Mouse (Mus musculus) ES-E14 (cell line): ENCODE measurements around the gene Mgll. TPM values are rescaled to one million over a fixed set of nuclear protein-coding genes. Genes with fewer than 3 reads are reported as not detected.

Source experiments
- DNase-seq: peaks from one replicate; pipeline ENCODE4 v3.0.0-alpha.2; 2013; ENCODE audit warnings: low read depth, low spot score
- H3K27ac ChIP-seq: 2 replicates; pipeline ENCODE4 v1.5.1; 2012; ENCODE audit warnings: low read depth, mild to moderate bottlenecking, low read length, moderate library complexity, mixed read lengths; ENCODE audit not compliant: poor library complexity, insufficient read depth, severe bottlenecking
- H3K36me3 ChIP-seq: 2 replicates; pipeline ENCODE4 v1.6.1; 2012; ENCODE audit warnings: mild to moderate bottlenecking, low read length, moderate library complexity, mixed read lengths; ENCODE audit not compliant: control insufficient read depth, poor library complexity, insufficient read depth, severe bottlenecking
- H3K4me1 ChIP-seq, 2 experiments: fragments of 150-350 bp in 1 of 2; sonication (generic) in 1 of 2; 2 replicates each; pipeline ENCODE4 v1.6.1; 2012; ENCODE audit warnings: low read length in 2 of 2, mild to moderate bottlenecking in 1 of 2, mixed read lengths in 1 of 2; ENCODE audit not compliant: control insufficient read depth in 2 of 2, insufficient read depth in 2 of 2, poor library complexity in 1 of 2
- H3K4me3 ChIP-seq, 2 experiments: fragments of 150-350 bp in 1 of 2; sonication (generic) in 1 of 2; 2 replicates each; pipeline ENCODE4 v1.5.1; 2012; ENCODE audit warnings: low read length in 2 of 2, low read depth in 1 of 2, mild to moderate bottlenecking in 1 of 2, mixed read lengths in 1 of 2; ENCODE audit not compliant: insufficient read depth in 1 of 2, poor library complexity in 1 of 2, severe bottlenecking in 1 of 2
- H3K9ac ChIP-seq: 2 replicates; pipeline ENCODE4 v1.6.1; 2012; ENCODE audit warnings: low read depth, mild to moderate bottlenecking, low read length, mixed read lengths; ENCODE audit not compliant: poor library complexity, insufficient read depth, severe bottlenecking
- H3K9me3 ChIP-seq: fragments of 150-350 bp; sonication (generic); 2 replicates; pipeline ENCODE4 v1.6.1; 2012; ENCODE audit warnings: low read depth, mild to moderate bottlenecking, low read length; ENCODE audit not compliant: control insufficient read depth, insufficient read depth
- CHD2 ChIP-seq: IDR thresholded peaks from 2 replicates; pipeline ENCODE4 v1.6.1; 2014; ENCODE audit warnings: mild to moderate bottlenecking, low read depth, low read length, inconsistent platforms
- HCFC1 ChIP-seq: IDR thresholded peaks from 2 replicates; pipeline ENCODE4 v1.6.1; 2012; ENCODE audit warnings: low read length, inconsistent platforms, borderline replicate concordance; ENCODE audit not compliant: insufficient read depth
- MAFK ChIP-seq: IDR thresholded peaks from 2 replicates; pipeline ENCODE4 v1.6.1; 2014; ENCODE audit warnings: mild to moderate bottlenecking, low read depth, low read length, inconsistent platforms; ENCODE audit not compliant: insufficient read depth
- ZC3H11A ChIP-seq: IDR thresholded peaks from 2 replicates; pipeline ENCODE4 v1.6.1; 2012; ENCODE audit warnings: low read depth, mild to moderate bottlenecking, inconsistent platforms, low read length, borderline replicate concordance
- ZNF384 ChIP-seq: IDR thresholded peaks from 2 replicates; pipeline ENCODE4 v1.6.1; 2012; ENCODE audit warnings: low read depth, low read length, inconsistent platforms
- in situ Hi-C, 2 experiments: fragments of 600-800 bp; cut with MboI; formaldehyde crosslinking; loops; one replicate each; pipeline ENCODE4 v1.15.1; 2025; ENCODE audit warnings: low sequenced_read_pairs in 2 of 2, inconsistent platforms in 1 of 2; ENCODE audit not compliant: unreplicated experiment in 2 of 2
- total RNA-seq: library from RNA; depleted of rRNA; stranded (reverse); fragments of 300-350 nt; gene quantifications from 2 replicates; pipeline ENCODE4 v1.2.3, GENCODE M21; 2012

The Mgll gene
- total RNA-seq, 1 experiment, result 8.4 TPM

DNA sequence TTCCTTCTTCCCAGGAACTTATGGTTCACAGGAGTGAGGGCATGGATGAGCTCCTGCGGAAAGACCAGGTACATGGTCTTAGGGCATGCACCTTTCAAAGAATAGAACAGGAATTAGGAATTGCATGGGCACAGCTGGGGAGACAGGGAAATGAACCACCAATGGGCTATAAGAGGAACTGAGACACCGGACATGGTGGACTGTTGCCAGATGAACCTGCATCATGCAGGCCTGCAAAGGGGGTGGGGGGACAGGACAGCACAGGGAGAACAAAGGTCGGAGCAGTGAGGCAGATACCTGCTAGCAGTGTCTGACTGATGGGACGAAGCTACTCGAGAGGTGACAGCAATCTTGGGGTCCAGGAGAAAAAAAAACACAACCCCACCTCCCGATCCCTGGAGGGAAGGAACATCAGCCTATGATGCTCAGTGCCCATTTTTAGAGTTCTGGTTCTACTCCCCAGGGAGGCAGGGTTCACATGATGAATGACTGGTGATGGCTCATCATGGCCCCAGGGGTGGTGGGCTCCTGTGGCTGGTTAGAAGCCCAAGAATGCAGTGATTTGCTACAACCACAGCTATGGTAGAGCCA, 106.0 kb downstream of the Mgll start:
- DNase-seq, result no peak
- in situ Hi-C loops, result no loop called here
- Histone ChIP-seq H3K4me3 (no peak overlapping the region), H3K36me3 (no peaks in the 10 kb centered on the region), H3K9ac (no peak overlapping the region), H3K4me1 (peaks cover 3% of the 10 kb centered on the region in 2 experiments; a peak in 1 of 4 replicates), H3K27ac (no peak overlapping the region), H3K9me3 (no peaks in the 10 kb centered on the region)
- no peak for TF ChIP-seq ZNF384
- no peak for TF ChIP-seq CHD2
- no peak for TF ChIP-seq HCFC1
- TF ChIP-seq MAFK, result no peak
- no peak for TF ChIP-seq ZC3H11A

DNA sequence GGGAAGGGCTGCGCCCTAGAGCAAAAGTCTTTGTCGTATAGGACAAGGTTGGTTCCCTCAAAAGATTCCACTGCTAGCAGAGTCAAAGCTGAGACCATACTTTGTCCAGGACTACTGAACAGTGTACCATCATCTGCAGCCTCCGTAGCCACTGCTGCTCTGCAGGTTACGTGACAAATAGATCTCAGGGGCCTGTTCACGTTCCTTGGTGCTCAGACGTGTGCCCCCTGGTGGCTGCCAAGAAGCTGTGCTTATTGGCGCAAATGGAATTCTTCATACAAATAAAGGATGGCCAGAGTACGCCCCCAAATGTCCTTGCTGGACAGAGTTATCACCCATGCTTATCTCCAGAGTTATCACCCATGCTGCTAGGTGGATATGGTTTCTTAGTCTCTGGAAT, 107.2 kb downstream of the Mgll start:
- H3K9me3 ChIP-seq, result no peaks in the 10 kb centered on the region
- no peak overlapping the region for H3K9ac ChIP-seq
- DNase-seq, result peak; percentile 73
- TF ChIP-seq HCFC1, result no peak
- TF ChIP-seq MAFK, result no peak
- no peak for TF ChIP-seq CHD2
- no peak for TF ChIP-seq ZC3H11A
- no peak overlapping the region for H3K27ac ChIP-seq
- H3K4me3 ChIP-seq, result no peak overlapping the region
- peaks cover 7% of the 10 kb centered on the region; the same call in 1 of the 2 replicates for H3K36me3 ChIP-seq
- in situ Hi-C loops, result no loop called here
- H3K4me1 ChIP-seq, result peaks cover 3 to 5% of the 10 kb centered on the region in 2 experiments; a peak in 1 of 4 replicates

DNA sequence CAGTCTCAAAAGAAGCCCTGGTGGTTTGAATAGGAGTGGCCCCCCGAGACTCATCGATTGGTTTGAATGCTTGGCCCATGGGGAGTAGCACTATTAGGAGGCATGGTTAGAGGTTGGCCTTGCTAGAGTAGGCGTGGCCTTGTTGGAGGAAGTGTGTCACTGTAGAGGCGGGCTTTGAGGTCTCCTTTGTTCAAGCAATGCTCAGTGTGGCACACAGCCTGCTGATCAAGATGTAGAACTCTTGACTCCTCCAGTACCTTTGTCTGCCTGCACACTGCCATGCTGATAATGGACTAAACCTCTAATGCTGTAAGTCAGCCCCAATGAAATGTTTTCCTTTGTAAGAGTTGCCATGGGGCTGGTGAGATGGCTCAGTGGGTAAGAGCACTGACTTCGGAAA, 108.5 kb downstream of the Mgll start:
- in situ Hi-C loops, result no loop called here
- H3K27ac ChIP-seq, result no peak overlapping the region
- no peak for TF ChIP-seq ZC3H11A
- TF ChIP-seq MAFK, result no peak
- TF ChIP-seq CHD2, result no peak
- TF ChIP-seq ZNF384, result no peak
- TF ChIP-seq HCFC1, result no peak
- peaks cover 9% of the 10 kb centered on the region; the same call in 1 of the 2 replicates for H3K36me3 ChIP-seq
- no peak for DNase-seq
- H3K4me1 ChIP-seq, result peaks cover 3 to 5% of the 10 kb centered on the region in 2 experiments; a peak in 1 of 4 replicates
- no peak overlapping the region for H3K9ac ChIP-seq
- H3K4me3 ChIP-seq, result peak overlapping the region in 1 of 2 experiments; percentile 31; a peak in 1 of 4 replicates
- no peaks in the 10 kb centered on the region for H3K9me3 ChIP-seq

DNA sequence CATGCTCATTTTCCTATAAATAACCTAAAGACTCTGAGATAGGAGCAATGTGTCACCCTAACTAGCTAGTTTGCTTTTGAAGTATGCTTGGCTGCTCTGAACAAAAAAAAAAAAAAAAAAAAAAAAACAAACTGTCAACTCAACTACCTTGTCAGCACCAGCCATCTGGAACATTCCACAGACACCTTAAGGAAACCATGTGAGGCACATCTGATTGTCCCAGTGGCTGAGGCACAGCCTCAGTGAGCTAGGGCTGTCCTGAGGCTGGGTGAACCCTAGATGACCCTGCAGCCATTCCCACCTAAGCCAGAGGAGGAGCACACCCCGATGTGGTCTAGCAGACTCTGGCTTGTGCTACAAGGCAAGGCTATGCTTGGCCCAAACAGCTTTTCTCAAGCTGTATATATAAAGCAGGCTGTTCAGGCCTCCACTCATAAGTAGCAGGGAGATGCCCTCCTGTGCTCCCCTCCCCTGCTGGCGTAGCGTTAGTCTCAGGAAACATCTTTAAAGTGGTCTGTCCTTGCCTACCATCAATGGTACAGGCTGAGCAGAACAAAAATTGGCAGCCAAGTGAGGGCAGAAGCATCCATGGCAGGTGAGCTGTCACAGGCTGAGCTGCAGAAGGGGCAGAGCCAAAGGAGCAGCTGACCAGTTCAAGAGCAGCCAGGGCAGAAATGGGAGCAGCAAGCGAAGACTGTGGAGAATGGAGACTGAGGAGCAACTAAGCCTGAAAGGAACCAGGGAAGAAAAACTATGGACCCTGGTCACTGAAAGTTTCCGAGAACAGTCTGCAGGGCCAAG, 109.3 kb downstream of the Mgll start:
- no peak for DNase-seq
- Histone ChIP-seq H3K27ac (no peak overlapping the region), H3K9me3 (no peaks in the 10 kb centered on the region), H3K4me3 (no peak overlapping the region), H3K4me1 (peaks cover 3 to 5% of the 10 kb centered on the region in 2 experiments; a peak in 1 of 4 replicates), H3K36me3 (peaks cover 18% of the 10 kb centered on the region; the same call in 1 of the 2 replicates), H3K9ac (no peak overlapping the region)
- TF ChIP-seq CHD2, result no peak
- TF ChIP-seq ZNF384, result 0 out of 2 replicates have a peak, but pooled peaks have one; percentile 70
- no peak for TF ChIP-seq HCFC1
- no peak for TF ChIP-seq ZC3H11A
- no peak for TF ChIP-seq MAFK
- in situ Hi-C loops, result no loop called here
